Mouse (Mus musculus): ENCODE results near the gene Csf2rb2. TPM values are rescaled to one million over a fixed set of nuclear protein-coding genes. Genes with fewer than 3 reads are reported as not detected.
"Not testable (repeated sequence)": the region's sequence is repeated elsewhere in the genome, so short reads cannot be mapped to it uniquely, and the experiment has no call there.

Csf2rb2 gene
- polyA plus RNA-seq, 1 experiment from 2014 or later, result 0.48 TPM

DNA sequence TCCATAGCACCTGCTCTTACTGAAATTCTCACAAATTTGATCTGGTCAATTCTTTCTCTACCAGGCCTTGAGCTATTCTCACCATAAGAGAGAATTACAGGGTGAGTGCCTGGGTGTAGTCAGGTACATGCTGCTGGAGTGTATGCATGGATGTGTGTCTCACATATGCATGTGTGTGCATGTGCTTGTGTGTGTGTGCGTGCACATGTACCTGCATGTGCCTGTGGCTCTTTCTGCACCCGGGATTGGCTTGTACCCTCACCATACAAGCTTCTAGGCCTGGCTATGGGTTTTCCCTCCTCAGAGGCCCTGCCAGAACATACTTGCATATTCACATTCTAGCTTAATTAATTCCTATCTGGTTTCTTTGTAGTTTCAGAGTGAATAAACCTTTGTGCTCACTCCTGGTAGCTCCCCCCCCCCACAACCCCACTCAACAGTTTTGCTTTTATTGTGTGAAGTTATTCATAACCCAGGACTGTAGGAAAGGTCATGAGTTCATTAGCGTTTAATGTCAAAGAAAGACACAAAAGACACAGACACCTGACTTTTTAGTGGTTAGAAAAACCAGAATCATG lies 23.1 kb upstream of the Csf2rb2 start:
- no peaks in the 10 kb centered on the region for H3K27me3 ChIP-seq (replicated peaks)
- H3K9ac ChIP-seq, result no peak overlapping the region
- H3K4me2 ChIP-seq (replicated peaks), result no peak overlapping the region
- no peak for ATAC-seq
- no peak overlapping the region for H3K27ac ChIP-seq
- no peaks in the 10 kb centered on the region for H3K4me1 ChIP-seq (replicated peaks)
- no peaks in the 10 kb centered on the region for H3K36me3 ChIP-seq
- H3K4me3 ChIP-seq (replicated peaks), result no peak overlapping the region
- no peaks in the 10 kb centered on the region for H3K9me3 ChIP-seq
- 82% methylated on average over 3 of the region's 3 CpGs for WGBS

DNA sequence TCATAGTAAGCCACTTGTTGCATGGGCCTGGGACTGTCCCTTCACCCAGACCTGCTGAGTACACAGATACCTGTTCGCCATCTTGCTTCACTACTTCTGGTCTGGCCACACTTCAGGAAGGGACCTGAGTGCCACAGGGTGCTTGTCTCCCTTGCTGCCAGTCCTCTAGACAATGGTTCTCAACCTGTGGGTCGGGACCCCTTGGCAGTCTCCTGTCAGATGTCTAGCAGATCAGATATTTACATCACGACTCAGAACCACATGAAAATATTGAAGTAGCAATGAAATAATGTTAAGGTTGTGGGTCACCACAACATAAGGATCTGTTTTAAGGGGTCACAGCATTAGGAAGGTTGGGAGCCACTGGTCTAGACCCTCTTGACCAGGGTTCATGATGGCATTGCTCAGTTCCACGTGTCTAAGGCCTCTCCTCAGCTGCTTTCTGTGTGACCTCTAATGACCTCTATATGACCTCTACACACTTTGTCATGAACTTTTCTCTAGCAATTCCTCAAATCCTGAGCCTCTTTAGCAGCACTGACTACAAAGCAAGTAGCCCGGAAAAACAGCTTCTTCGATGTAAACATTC lies 22.3 kb upstream of the Csf2rb2 start:
- not testable (repeated sequence) for H3K4me2 ChIP-seq (replicated peaks); H3K9me3 ChIP-seq; H3K36me3 ChIP-seq; ATAC-seq; H3K4me1 ChIP-seq (replicated peaks); H3K27me3 ChIP-seq (replicated peaks); H3K27ac ChIP-seq; H3K9ac ChIP-seq; H3K4me3 ChIP-seq (replicated peaks)
- WGBS, result 76% methylated on average over 6 of the region's 6 CpGs

DNA sequence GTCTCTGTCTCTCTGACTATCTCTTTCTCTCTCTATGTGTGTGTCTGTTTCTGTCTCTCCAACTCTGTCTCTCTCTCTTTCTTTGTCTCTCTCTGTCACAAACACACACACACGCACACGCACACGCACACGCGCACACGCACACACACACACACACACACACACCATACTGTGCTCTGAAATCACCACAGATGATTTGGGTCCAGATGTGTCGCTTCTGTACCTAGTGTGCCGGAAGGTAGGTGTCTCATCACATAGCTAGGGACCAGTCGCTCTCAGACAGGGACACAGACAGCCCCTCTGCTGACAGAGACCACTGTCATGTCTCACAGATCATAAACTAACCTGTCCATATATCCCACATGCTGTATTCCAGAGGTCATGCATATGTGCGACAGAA lies 21.2 kb upstream of the Csf2rb2 start:
- no peak overlapping the region for H3K4me2 ChIP-seq (replicated peaks)
- 89% methylated on average over 10 of the region's 10 CpGs for WGBS
- H3K27ac ChIP-seq, result no peak overlapping the region
- H3K4me1 ChIP-seq (replicated peaks), result no peaks in the 10 kb centered on the region
- no peak overlapping the region for H3K4me3 ChIP-seq (replicated peaks)
- no peak overlapping the region for H3K9ac ChIP-seq
- ATAC-seq, result no peak
- H3K9me3 ChIP-seq, result no peaks in the 10 kb centered on the region
- no peaks in the 10 kb centered on the region for H3K27me3 ChIP-seq (replicated peaks)
- H3K36me3 ChIP-seq, result no peaks in the 10 kb centered on the region

DNA sequence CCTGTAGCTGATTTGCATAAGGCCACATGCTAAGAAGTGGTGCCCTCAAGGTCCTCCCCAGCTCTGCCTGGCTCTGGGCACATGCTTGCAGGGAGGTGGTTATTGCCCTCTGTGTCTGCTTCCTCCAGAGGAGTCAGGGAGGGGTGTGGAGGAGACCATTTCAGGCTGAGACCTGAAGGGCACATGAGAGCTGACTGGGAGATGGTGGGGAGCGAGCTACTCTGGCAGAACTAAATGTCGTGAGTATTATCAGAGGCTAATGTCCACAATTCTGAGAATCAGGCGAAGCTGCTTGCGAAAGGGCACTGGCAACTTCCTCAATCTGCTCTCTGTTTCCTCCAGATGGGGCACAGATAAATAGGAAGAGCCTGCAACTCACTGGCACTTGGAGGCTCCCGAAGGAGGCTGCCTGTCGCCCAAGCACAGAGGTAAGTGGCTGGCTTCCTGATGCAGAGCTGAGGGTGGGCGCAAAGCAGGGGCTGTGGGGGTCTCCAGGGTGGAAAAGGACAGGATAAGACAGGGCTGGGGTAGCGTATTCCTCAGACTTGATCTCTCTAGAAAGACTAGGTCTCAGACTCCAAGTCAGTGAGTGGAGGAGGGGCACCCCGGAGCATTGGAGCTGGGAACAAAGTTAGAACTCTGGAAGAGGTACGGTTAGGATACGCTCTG lies 20.3 kb upstream of the Csf2rb2 start, which contains the start of gene Csf2rb:
Gene Csf2rb (plus strand): TSS at position 82 of the 669 bp plus-strand sequence.
- H3K9ac ChIP-seq, result no peak within 1 kb of the TSS
- no peak within 1 kb of the TSS for H3K4me2 ChIP-seq (replicated peaks)
- H3K27me3 ChIP-seq (replicated peaks), result no peaks in the 10 kb centered on the region
- H3K36me3 ChIP-seq, result no peaks in the 10 kb centered on the region
- no peak for ATAC-seq
- 0 out of 2 replicates have a peak, but pooled peaks cover 2% of the 10 kb centered on the region for H3K4me1 ChIP-seq (replicated peaks)
- H3K4me3 ChIP-seq (replicated peaks), result no peak within 1 kb of the TSS
- H3K27ac ChIP-seq, result no peak within 1 kb of the TSS
- H3K9me3 ChIP-seq, result no peaks in the 10 kb centered on the region
- WGBS, result 71% methylated on average over 11 of the region's 11 CpGs

DNA sequence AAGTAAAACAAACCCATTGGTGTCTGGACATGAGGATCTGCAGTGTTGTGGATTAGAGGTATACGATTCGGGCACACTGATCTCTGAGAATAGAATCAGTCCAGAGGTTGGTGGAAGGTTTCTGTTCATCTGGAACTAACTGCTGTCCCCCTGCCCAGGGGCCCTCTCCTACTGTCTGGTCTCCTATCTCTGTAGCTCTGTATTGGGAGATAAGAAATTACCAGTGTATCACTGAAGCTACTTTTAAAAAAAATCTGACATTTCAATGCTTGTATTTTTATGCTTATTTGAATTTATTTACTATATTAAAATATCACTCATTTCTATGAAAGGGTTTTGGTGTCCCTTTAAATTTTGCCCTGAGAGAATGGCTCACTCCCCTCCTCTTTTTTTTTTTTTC lies 18.8 kb upstream of the Csf2rb2 start:
- Histone ChIP-seq H3K9ac (no peak overlapping the region), H3K4me2 (replicated peaks) (no peak overlapping the region), H3K4me1 (replicated peaks) (peaks cover 5% of the 10 kb centered on the region; the same call in 1 of the 2 replicates), H3K36me3 (no peaks in the 10 kb centered on the region), H3K4me3 (replicated peaks) (no peak overlapping the region), H3K27ac (no peak overlapping the region), H3K27me3 (replicated peaks) (no peaks in the 10 kb centered on the region), H3K9me3 (no peaks in the 10 kb centered on the region)
- no peak for ATAC-seq
- WGBS, result 81% methylated on average over 2 of the region's 2 CpGs

DNA sequence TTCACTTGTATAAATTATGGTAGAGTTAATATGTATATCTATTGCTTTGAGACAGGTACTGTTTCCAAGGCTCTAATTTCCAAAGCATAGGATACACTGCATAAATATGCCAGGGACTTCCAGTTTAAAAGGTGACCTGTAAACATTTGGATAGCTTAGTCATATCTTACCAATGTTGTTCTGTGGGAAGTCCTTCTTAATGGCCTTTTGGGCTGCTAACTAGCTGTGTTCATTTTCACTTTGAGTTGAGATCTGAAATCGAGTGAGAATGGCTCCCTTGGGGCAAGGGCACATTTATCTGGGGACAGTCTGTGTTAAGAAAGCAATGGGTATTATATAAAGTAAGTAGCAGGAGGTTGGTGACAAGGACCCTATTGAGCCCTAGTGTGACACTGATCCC lies 17.8 kb upstream of the Csf2rb2 start:
- Histone ChIP-seq H3K36me3 (no peaks in the 10 kb centered on the region), H3K4me1 (replicated peaks) (peaks cover 5% of the 10 kb centered on the region; the same call in 1 of the 2 replicates), H3K9me3 (no peaks in the 10 kb centered on the region), H3K27ac (no peak overlapping the region), H3K27me3 (replicated peaks) (no peaks in the 10 kb centered on the region), H3K4me3 (replicated peaks) (no peak overlapping the region), H3K9ac (no peak overlapping the region), H3K4me2 (replicated peaks) (no peak overlapping the region)
- 59% methylated on average over 1 of the region's 1 CpGs for WGBS
- no peak for ATAC-seq

DNA sequence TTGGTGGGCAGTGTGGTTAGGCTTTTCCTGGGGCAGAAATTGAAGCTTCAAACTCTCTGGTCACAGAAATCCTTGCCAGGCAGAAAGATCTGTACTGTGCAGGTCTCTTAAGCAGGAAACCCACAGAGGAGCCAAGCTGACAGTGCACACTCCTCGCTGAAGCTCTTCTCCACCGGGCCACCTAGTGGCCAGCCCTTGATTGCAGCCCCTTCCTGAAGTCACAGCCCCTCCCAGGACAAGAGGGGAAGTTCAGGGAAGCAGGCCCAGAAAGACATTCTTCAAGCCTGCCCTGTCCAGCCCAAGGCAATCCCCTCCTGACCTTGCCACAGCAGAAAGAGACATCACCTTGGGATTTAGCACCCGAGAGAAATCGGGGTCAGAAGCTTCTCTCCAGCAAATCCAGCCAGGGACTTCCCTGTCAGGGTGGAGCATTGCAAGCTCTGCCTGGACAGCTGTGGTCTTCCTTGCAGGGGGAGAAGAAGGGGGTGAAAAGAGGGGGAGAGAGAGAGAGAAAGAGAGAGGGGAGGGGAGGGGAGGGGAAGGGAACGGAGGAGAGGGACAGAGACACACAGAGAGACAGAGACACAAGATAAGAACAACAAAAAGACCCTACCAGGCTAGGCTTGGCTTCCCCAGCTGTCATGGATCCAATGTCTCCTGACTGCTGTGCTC lies 15.4 kb upstream of the Csf2rb2 start:
- no peak overlapping the region for H3K9ac ChIP-seq
- H3K4me1 ChIP-seq (replicated peaks), result peaks cover 5% of the 10 kb centered on the region; the same call in 1 of the 2 replicates
- no peak overlapping the region for H3K4me2 ChIP-seq (replicated peaks)
- WGBS, result 5% methylated on average over 5 of the region's 5 CpGs
- no peaks in the 10 kb centered on the region for H3K9me3 ChIP-seq
- H3K36me3 ChIP-seq, result no peaks in the 10 kb centered on the region
- no peaks in the 10 kb centered on the region for H3K27me3 ChIP-seq (replicated peaks)
- H3K27ac ChIP-seq, result no peak overlapping the region
- ATAC-seq, result peak; percentile 76; the same call in 1 of the 2 replicates
- no peak overlapping the region for H3K4me3 ChIP-seq (replicated peaks)

DNA sequence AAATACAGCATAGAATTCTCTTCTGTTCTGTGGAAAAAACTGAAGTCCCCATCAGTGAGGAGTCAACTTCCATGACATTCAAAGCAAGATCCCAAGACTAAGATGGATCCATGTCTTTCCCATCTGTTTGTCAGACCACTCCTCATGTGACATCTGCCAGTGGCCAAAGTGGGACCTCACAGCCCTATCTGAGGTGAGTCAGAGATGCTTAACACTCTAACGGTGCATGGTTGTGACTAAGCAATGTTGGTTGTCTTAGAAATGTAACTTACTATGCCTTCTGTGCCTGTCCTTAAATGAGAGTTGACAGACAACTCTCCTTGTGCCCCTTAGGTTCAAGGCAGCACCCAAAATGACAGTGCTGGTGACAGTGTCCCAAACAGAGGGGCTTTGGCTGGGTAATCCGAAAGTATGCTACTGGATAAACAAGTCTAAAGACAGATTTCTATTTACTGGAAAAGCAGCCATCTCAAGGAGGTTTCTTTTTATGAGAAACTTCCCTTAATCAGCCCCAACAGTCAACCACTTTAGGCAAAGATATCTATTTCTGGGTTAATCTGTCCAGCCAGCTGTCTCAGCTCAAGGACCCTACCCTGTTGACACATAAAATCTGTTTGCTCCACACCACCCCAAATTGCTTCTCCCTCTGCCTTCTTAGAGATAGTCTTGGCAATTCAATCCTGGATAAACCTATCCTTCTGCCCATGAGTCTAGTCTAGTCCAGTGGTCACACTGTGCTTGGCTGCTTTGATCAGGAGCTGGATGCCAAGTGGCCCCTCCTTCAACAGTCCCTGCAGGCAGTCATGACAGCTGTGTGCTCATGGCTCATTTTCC lies 13.0 kb upstream of the Csf2rb2 start:
- not testable (repeated sequence) for H3K4me3 ChIP-seq (replicated peaks); H3K27ac ChIP-seq; H3K4me1 ChIP-seq (replicated peaks); H3K9ac ChIP-seq; H3K27me3 ChIP-seq (replicated peaks); H3K36me3 ChIP-seq; H3K4me2 ChIP-seq (replicated peaks); H3K9me3 ChIP-seq
- 50% methylated on average over 2 of the region's 2 CpGs for WGBS
- ATAC-seq, result peak; percentile 34; the same call in 1 of the 2 replicates

DNA sequence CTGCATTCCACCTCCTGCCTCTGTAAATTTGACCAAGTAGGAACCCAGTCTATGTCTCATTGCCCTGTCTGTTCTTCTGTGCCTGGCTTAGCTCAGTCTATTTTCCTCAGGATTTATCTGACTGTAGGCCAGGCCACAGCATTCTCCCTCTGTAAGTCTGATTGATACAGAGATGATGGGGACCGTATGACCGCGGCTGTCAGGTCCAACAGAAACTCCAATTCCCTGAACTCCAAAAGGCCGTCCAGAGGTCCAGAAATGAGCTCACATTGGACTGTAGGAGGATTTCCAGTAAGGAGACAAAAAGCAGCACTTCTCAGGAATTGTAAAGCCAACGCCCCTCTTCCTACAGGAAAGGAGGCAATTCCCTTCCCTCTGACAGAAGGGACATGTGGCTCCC lies 8.1 kb upstream of the Csf2rb2 start:
- not testable (repeated sequence) for ATAC-seq; H3K9ac ChIP-seq; H3K4me3 ChIP-seq (replicated peaks); H3K27me3 ChIP-seq (replicated peaks); H3K36me3 ChIP-seq; H3K27ac ChIP-seq; H3K4me1 ChIP-seq (replicated peaks); H3K9me3 ChIP-seq; H3K4me2 ChIP-seq (replicated peaks)
- WGBS, result 83% methylated on average over 5 of the region's 5 CpGs

DNA sequence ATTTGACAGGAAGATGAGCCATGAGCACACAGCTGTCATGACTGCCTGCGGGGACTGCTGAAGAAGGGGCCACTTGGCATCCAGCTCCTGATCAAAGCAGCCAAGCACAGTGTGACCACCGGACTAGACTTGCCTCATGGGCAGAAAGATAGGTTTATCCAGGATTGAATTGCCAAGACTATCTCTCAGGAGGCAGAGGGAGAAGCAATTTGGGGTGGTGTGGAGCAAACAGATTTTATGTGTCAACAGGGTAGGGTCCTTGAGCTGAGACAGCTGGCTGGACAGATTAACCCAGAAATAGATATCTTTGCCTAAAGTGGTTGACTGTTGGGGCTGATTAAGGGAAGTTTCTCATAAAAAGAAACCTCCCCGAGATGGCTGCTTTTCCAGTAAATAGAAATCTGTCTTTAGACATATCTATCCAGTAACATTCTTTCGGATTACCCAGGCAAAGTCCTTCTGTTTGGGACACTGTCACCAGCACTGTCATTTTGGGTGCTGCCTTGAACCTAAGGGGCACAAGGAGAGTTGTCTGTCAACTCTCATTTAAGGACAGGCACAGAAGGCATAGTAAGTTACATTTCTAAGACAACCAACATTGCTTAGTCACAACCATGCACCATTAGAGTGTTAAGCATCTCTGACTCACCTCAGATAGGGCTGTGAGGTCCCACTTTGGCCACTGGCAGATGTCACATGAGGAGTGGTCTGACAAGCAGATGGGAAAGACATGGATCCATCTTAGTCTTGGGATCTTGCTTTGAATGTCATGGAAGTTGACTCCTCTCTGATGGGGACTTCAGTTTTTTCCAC lies 7.1 kb upstream of the Csf2rb2 start:
- H3K27me3 ChIP-seq (replicated peaks); H3K4me2 ChIP-seq (replicated peaks); H3K4me1 ChIP-seq (replicated peaks); H3K9me3 ChIP-seq; H3K36me3 ChIP-seq; ATAC-seq; H3K9ac ChIP-seq; H3K4me3 ChIP-seq (replicated peaks); H3K27ac ChIP-seq: not testable (repeated sequence)
- 48% methylated on average over 4 of the region's 4 CpGs for WGBS

DNA sequence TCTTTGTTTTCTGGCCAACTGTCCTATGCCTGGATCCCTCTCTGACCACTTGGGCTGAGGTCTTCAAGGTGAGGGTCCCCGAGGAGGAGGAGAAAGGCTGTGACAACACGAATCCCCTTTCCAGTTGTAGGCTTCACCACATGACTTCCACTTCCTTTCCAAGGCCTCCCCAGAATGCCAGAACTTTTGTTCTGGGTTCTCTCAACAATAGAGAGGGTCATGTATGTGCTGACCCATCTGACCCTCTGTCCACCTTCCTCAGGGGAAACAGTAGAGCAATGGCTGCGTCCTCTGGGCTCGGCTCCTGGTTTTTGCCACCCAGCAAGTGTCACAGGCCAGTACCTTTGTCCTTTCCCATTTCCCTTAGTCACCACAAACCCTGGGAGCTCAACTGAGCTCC lies 5.5 kb upstream of the Csf2rb2 start:
- Histone ChIP-seq H3K9ac (no peak overlapping the region), H3K4me1 (replicated peaks) (no peaks in the 10 kb centered on the region), H3K4me3 (replicated peaks) (no peak overlapping the region), H3K27ac (no peak overlapping the region), H3K9me3 (no peaks in the 10 kb centered on the region), H3K36me3 (no peaks in the 10 kb centered on the region), H3K27me3 (replicated peaks) (0 out of 2 replicates have a peak, but pooled peaks cover 2% of the 10 kb centered on the region), H3K4me2 (replicated peaks) (no peak overlapping the region)
- 80% methylated on average over 4 of the region's 4 CpGs for WGBS
- ATAC-seq, result no peak

All from intestine, embryonic 15.5 days (tissue).